Mouse (Mus musculus): ENCODE measurements around the gene Slc7a11. TPM values are rescaled to one million over a fixed set of nuclear protein-coding genes. Genes with fewer than 3 reads are reported as not detected.

Slc7a11 gene
- polyA plus RNA-seq, 1 experiment from 2014 or later = 0.25 TPM

DNA sequence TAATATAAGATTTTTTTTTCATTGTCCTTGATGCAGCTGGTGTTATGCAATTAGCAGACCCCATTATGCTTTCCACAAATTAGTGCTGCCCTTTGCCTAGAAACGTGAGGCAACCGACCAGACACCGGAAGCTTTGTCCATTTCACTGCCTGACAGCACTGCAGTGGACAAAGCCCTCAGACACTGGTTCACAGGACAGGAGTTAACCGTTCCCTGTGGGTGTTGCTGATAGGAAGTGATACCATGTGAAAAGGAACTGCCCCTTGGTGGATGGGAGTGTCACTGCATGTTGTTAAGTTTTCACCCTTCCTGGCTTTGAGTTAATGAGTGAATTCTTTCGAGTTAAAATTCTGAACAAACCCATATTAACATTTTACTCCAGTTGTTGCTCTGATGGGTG, 60.7 kb downstream of the Slc7a11 start:
- WGBS = 33% methylated on average over 5 of the region's 5 CpGs
- Histone ChIP-seq H3K27ac (ENCODE audit: low read length) (no peak overlapping the region), H3K27me3 (ENCODE audit: control insufficient read depth, insufficient read depth, low read length) (no peaks in the 10 kb centered on the region), H3K4me2 (ENCODE audit: low read depth, low read length) (peak overlapping the region; percentile 67), H3K9ac (ENCODE audit: low read length) (no peak overlapping the region), H3K36me3 (ENCODE audit: control insufficient read depth, insufficient read depth) (no peaks in the 10 kb centered on the region), H3K9me3 (replicated peaks; ENCODE audit: control insufficient read depth, low read length) (no peaks in the 10 kb centered on the region), H3K4me1 (ENCODE audit: control insufficient read depth, insufficient read depth, low read length) (peaks cover 5% of the 10 kb centered on the region; the same call in 1 of the 2 replicates), H3K4me3 (ENCODE audit: low read length) (no peak overlapping the region; the same call in 1 of the 2 replicates)
- 0 out of 2 replicates have a peak, but pooled peaks have one; percentile 23 for ATAC-seq (replicated peaks; ENCODE audit: extremely low read depth, insufficient read depth, low FRiP score)

DNA sequence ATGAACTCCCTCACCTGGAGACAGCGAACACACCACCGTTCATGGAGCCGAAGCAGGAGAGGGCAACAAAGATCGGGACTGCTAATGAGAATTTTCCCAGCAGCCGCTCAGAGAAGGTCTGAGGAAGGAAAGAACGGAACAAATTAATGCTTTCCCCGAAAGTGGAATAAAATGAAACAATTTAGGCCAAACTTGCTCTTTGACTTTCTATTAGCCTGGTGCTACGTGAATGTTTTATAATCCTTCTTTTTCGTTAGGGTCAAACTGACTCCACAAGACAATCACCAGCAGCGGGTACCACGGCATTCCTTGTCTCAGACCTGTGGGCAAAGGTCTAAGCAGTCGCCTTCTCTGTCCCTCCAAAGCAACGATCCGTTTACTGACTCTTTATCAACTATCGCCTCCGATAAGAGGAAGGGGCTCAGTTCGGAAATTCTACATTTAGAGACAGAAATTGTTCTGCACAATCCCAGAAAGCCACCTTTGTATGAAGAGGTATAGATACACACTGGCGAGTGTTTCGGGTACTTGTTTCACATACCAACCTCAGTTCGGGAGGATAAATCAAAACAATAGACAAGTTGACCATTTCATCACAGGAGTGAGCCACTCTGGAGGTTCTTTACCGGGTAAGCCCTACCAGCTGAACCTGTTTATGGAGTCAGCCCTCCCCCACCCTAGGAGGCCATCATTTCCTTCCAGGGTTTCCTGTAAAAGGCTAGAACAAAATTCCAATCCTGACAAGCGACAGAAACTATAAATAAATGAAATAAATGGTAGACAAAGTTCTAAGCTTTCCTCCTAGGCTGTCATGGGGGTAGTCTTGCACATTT, 61.3 kb downstream of the Slc7a11 start:
- Histone ChIP-seq H3K9ac (ENCODE audit: low read length) (peak overlapping the region; percentile 37; the same call in 1 of the 2 replicates), H3K27me3 (ENCODE audit: control insufficient read depth, insufficient read depth, low read length) (no peaks in the 10 kb centered on the region), H3K27ac (ENCODE audit: low read length) (no peak overlapping the region), H3K36me3 (ENCODE audit: control insufficient read depth, insufficient read depth) (no peaks in the 10 kb centered on the region), H3K9me3 (replicated peaks; ENCODE audit: control insufficient read depth, low read length) (no peaks in the 10 kb centered on the region), H3K4me2 (ENCODE audit: low read depth, low read length) (peak overlapping the region; percentile 67), H3K4me1 (ENCODE audit: control insufficient read depth, insufficient read depth, low read length) (peaks cover 5% of the 10 kb centered on the region; the same call in 1 of the 2 replicates), H3K4me3 (ENCODE audit: low read length) (peak overlapping the region; percentile 49)
- WGBS = 21% methylated on average over 22 of the region's 22 CpGs
- no peak; the same call in 1 of the 2 replicates for ATAC-seq (replicated peaks; ENCODE audit: extremely low read depth, insufficient read depth, low FRiP score)

DNA sequence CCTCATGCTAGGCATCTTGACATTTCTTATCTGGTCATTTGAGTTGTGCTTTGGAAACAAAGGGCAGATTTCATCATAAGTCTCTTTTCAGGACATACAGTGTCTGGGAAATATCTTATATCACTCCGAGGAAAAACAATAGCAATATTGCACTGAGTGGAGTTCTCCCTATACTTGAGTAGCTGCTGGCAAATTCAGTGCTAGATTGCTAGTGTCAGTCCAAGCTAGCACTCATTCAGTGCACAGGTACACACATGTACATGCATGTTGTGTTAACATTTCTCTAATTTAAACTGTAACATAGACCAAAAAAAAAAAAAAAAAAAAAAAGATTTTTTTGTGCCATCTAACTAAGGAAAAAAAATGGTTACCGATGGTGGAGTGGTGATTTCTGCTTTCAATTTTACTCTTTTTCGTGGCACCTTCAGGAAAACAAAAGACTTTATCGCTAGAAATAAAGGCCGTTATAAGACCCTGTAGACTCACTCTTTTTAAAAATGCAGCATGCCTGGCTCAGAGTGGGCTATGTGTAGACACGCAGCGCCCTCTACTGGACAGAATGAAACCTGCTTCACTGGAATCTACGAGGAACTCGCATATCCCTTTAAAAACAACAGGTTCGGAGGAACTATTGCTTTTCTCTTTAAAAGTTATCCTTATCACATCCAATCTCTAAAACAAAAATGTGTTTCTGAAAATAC, 62.1 kb downstream of the Slc7a11 start:
- no peak overlapping the region for H3K27ac ChIP-seq (ENCODE audit: low read length)

DNA sequence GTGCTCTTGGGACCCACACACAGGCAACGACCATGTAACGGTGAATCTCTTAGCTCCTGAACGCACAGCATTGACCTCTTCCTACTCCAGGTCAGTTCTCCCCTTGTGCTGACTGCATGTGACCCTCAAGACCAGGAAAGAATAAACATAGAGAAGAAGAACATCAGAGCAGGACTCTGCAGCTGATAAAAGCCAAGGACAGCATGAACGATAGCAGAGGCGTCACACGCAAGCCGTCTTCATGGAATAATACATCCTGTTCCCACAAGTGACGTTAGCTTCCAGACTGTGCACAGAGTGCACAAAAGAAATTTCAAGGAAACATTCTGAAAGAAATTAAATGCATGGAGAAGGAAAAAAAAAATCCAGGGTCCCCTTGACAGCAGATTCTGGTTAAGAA, 63.5 kb downstream of the Slc7a11 start:
- Histone ChIP-seq H3K36me3 (ENCODE audit: control insufficient read depth, insufficient read depth) (no peaks in the 10 kb centered on the region), H3K27ac (ENCODE audit: low read length) (no peak overlapping the region), H3K4me3 (ENCODE audit: low read length) (no peak overlapping the region), H3K4me1 (ENCODE audit: control insufficient read depth, insufficient read depth, low read length) (peaks cover 5% of the 10 kb centered on the region; the same call in 1 of the 2 replicates), H3K27me3 (ENCODE audit: control insufficient read depth, insufficient read depth, low read length) (no peaks in the 10 kb centered on the region), H3K4me2 (ENCODE audit: low read depth, low read length) (no peak overlapping the region), H3K9me3 (replicated peaks; ENCODE audit: control insufficient read depth, low read length) (no peaks in the 10 kb centered on the region), H3K9ac (ENCODE audit: low read length) (no peak overlapping the region)
- no peak for ATAC-seq (replicated peaks; ENCODE audit: extremely low read depth, insufficient read depth, low FRiP score)
- 70% methylated on average over 8 of the region's 8 CpGs for WGBS

More for the DNA sequence above, 62.1 kb downstream of the Slc7a11 start:
- ATAC-seq (replicated peaks; ENCODE audit: extremely low read depth, insufficient read depth, low FRiP score) = 0 out of 2 replicates have a peak, but pooled peaks have one; percentile 52
- Histone ChIP-seq H3K27me3 (ENCODE audit: control insufficient read depth, insufficient read depth, low read length) (no peaks in the 10 kb centered on the region), H3K9ac (ENCODE audit: low read length) (peak overlapping the region; percentile 37; the same call in 1 of the 2 replicates), H3K4me1 (ENCODE audit: control insufficient read depth, insufficient read depth, low read length) (peaks cover 5% of the 10 kb centered on the region; the same call in 1 of the 2 replicates), H3K36me3 (ENCODE audit: control insufficient read depth, insufficient read depth) (no peaks in the 10 kb centered on the region), H3K4me3 (ENCODE audit: low read length) (peak overlapping the region; percentile 49), H3K9me3 (replicated peaks; ENCODE audit: control insufficient read depth, low read length) (no peaks in the 10 kb centered on the region), H3K4me2 (ENCODE audit: low read depth, low read length) (peak overlapping the region; percentile 67)
- 17% methylated on average over 10 of the region's 10 CpGs for WGBS

DNA sequence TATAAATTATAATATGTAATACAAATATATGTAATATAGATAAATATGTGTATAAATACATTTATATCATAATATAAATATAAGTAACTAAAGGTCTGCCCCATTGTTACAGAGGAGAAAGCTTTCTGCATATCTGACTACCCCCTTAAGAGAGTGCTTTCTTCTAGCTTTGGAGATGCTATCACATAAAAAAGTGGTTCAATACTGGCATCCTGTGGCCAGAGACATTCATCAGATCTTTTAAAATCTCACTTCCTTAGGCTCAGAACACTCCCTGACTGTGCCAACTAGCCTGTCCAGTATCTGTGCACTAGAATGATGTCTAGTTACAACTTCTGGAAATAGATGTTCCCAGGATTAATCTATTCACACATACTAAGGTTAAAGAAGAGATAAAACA, 67.9 kb downstream of the Slc7a11 start:
- H3K27ac ChIP-seq (ENCODE audit: low read length) = no peak overlapping the region
- H3K4me2 ChIP-seq (ENCODE audit: low read depth, low read length) = no peak overlapping the region
- H3K9ac ChIP-seq (ENCODE audit: low read length) = no peak overlapping the region
- H3K36me3 ChIP-seq (ENCODE audit: control insufficient read depth, insufficient read depth) = no peaks in the 10 kb centered on the region
- no peaks in the 10 kb centered on the region for H3K4me1 ChIP-seq (ENCODE audit: control insufficient read depth, insufficient read depth, low read length)
- no peaks in the 10 kb centered on the region for H3K27me3 ChIP-seq (ENCODE audit: control insufficient read depth, insufficient read depth, low read length)
- no peak overlapping the region for H3K4me3 ChIP-seq (ENCODE audit: low read length)
- no peaks in the 10 kb centered on the region for H3K9me3 ChIP-seq (replicated peaks; ENCODE audit: control insufficient read depth, low read length)
- ATAC-seq (replicated peaks; ENCODE audit: extremely low read depth, insufficient read depth, low FRiP score) = no peak

DNA sequence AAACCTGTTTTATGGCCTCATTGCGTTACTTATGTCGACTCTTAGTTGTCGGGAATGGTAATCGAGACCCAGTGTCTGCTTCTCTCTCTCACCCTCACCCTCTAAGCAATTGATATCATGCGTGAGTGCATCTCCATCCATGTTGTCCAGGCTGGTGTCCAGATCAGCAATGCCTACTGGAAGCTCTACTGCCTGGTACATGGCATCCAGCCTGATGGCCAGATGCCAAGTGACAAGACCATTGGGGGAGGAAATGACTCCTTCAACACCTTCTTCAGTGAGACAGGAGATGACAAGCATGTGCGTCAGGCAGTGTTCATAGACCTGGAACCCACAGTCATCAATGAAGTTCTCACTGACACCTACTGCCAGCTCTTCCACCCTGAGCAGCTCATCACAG, 73.6 kb downstream of the Slc7a11 start:
- H3K4me2 ChIP-seq (ENCODE audit: low read depth, low read length) = no peak overlapping the region
- no peak overlapping the region for H3K4me3 ChIP-seq (ENCODE audit: low read length)
- no peak overlapping the region for H3K27ac ChIP-seq (ENCODE audit: low read length)
- no peaks in the 10 kb centered on the region for H3K27me3 ChIP-seq (ENCODE audit: control insufficient read depth, insufficient read depth, low read length)
- no peak for ATAC-seq (replicated peaks; ENCODE audit: extremely low read depth, insufficient read depth, low FRiP score)
- no peak overlapping the region for H3K9ac ChIP-seq (ENCODE audit: low read length)
- H3K36me3 ChIP-seq (ENCODE audit: control insufficient read depth, insufficient read depth) = no peaks in the 10 kb centered on the region
- H3K4me1 ChIP-seq (ENCODE audit: control insufficient read depth, insufficient read depth, low read length) = no peaks in the 10 kb centered on the region
- no peaks in the 10 kb centered on the region for H3K9me3 ChIP-seq (replicated peaks; ENCODE audit: control insufficient read depth, low read length)
- WGBS = 66% methylated on average over 6 of the region's 6 CpGs

DNA sequence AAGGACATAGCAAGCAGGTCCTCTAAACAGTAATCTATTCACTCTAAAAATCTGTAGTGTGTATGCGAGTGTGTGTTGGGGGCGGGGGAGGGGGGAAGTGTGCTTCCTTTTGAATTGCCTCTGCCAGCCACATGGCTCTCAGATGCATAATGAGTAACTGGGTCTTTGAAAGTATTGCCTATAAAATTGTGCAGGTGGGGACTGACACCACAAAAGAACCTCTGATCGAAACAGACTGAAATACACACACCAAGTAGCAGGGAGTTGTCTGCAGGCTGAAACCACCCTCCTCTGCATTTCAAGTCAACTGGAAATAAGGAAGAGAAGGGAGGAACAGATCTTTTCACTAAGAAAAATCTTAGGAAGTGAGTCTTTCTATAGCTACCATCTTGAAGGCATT, 76.2 kb downstream of the Slc7a11 start:
- Histone ChIP-seq H3K9me3 (replicated peaks; ENCODE audit: control insufficient read depth, low read length) (no peaks in the 10 kb centered on the region), H3K27ac (ENCODE audit: low read length) (no peak overlapping the region), H3K9ac (ENCODE audit: low read length) (no peak overlapping the region), H3K4me3 (ENCODE audit: low read length) (no peak overlapping the region), H3K36me3 (ENCODE audit: control insufficient read depth, insufficient read depth) (no peaks in the 10 kb centered on the region), H3K4me1 (ENCODE audit: control insufficient read depth, insufficient read depth, low read length) (no peaks in the 10 kb centered on the region), H3K4me2 (ENCODE audit: low read depth, low read length) (no peak overlapping the region), H3K27me3 (ENCODE audit: control insufficient read depth, insufficient read depth, low read length) (no peaks in the 10 kb centered on the region)
- no peak for ATAC-seq (replicated peaks; ENCODE audit: extremely low read depth, insufficient read depth, low FRiP score)
- 65% methylated on average over 3 of the region's 3 CpGs for WGBS

DNA sequence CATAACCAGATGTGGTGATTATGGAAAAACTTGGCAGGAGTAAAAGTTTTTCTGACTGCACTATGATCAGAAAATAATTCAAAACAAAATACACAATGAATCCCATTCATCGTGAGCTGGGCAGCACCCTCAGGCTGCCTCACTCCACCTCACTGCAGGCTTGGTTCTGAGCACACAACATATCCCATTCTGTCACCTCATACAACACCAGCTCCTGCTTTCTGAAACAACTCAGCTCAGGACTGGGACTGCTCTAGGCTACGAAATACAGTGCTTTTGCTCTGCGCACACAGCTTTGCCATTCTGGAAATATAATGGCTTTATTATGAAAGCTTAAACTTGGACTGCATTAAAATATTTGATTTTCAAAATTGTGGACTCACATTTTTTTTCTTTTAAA, 79.8 kb downstream of the Slc7a11 start:
- Histone ChIP-seq H3K27ac (ENCODE audit: low read length) (no peak overlapping the region), H3K4me3 (ENCODE audit: low read length) (no peak overlapping the region), H3K4me2 (ENCODE audit: low read depth, low read length) (no peak overlapping the region), H3K36me3 (ENCODE audit: control insufficient read depth, insufficient read depth) (no peaks in the 10 kb centered on the region), H3K9me3 (replicated peaks; ENCODE audit: control insufficient read depth, low read length) (no peaks in the 10 kb centered on the region), H3K9ac (ENCODE audit: low read length) (no peak overlapping the region), H3K4me1 (ENCODE audit: control insufficient read depth, insufficient read depth, low read length) (no peaks in the 10 kb centered on the region), H3K27me3 (ENCODE audit: control insufficient read depth, insufficient read depth, low read length) (no peaks in the 10 kb centered on the region)
- 79% methylated on average over 3 of the region's 3 CpGs for WGBS
- no peak for ATAC-seq (replicated peaks; ENCODE audit: extremely low read depth, insufficient read depth, low FRiP score)

DNA sequence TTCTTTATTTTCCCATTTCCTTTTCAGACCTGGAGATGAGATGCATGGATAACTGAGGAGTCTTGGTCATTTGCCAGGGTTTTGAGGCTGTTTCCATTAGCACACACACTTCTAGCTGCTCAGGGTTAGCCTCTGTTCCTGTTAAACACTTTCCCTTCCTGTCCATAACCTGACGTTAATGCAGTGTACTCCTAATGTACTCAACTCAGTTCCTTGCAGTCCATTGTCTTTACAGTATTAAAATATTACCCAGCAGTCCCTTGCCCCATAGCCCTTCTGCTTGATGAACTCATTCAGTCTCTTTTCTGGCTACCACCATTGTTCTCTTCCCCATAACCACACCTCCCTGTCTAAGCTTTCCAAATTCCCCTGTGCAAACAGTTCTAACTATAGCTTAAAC, 96.3 kb downstream of the Slc7a11 start:
- Histone ChIP-seq H3K4me2 (ENCODE audit: low read depth, low read length) (no peak overlapping the region), H3K27me3 (ENCODE audit: control insufficient read depth, insufficient read depth, low read length) (no peaks in the 10 kb centered on the region), H3K27ac (ENCODE audit: low read length) (no peak overlapping the region), H3K4me1 (ENCODE audit: control insufficient read depth, insufficient read depth, low read length) (no peaks in the 10 kb centered on the region), H3K4me3 (ENCODE audit: low read length) (no peak overlapping the region), H3K36me3 (ENCODE audit: control insufficient read depth, insufficient read depth) (no peaks in the 10 kb centered on the region), H3K9me3 (replicated peaks; ENCODE audit: control insufficient read depth, low read length) (no peaks in the 10 kb centered on the region), H3K9ac (ENCODE audit: low read length) (no peak overlapping the region)
- WGBS = 38% methylated on average over 1 of the region's 1 CpGs
- ATAC-seq (replicated peaks; ENCODE audit: extremely low read depth, insufficient read depth, low FRiP score) = no peak
